Mouse (Mus musculus) testis, adult 2 months (tissue): ENCODE measurements around the gene Plbd2.

ENCODE experiments used
- CTCF ChIP-seq: fragments of 200-500 bp; IDR thresholded peaks from 2 replicates; pipeline ENCODE4 v1.5.1; 2012; ENCODE audit warnings: low read depth, mild to moderate bottlenecking, inconsistent platforms, low read length, moderate library complexity; ENCODE audit not compliant: control insufficient read depth, insufficient read depth, insufficient replicate concordance
- POLR2A ChIP-seq: fragments of 200-500 bp; IDR thresholded peaks from 2 replicates; pipeline ENCODE4 v1.6.1; 2012; ENCODE audit warnings: low read depth, mild to moderate bottlenecking, inconsistent platforms, low read length, moderate library complexity; ENCODE audit not compliant: control insufficient read depth

DNA sequence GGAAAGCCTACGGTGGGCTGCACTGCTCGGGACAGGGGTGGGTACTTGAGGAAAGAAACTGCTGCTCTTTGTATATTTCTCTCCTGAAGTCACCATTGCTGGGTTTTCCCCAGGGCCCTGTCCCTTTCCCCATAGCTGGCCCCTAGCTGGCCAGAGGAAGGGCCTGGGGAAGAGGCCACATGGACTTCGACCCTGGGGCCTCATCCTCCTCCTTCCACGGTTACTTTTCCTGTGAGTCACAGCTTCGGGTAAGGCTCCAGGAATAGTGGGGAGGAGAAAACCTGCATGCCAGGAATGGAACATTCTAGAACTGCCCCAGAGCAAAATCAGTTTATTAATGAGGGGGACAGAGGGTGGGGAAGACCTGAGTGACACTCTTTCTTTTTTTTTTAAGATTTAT lies 46.7 kb upstream of the Plbd2 start:
- TF ChIP-seq CTCF, result no peak
- TF ChIP-seq POLR2A, result no peak
